Mouse (Mus musculus): ENCODE data around the gene Nav2.

Gene Nav2

DNA sequence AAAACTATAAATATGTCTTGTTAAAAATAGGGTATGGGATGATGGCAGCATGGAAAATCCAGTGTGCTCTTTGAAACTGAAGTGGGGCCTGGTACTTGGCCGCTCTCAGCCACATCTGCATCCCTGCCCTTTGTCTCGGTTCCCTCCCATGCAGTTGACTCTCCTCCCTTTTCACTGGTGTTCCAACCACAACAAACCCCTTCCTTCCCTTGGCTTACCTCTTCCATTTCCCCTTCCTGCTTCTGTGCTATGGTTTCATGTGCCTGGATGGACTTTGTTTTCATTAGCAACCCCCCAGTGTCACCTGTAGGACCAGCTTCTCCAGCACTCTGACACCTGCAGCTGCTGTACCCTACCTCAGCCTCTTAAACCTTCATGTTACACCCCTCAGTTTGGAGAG is 578.8 kb downstream of the Nav2 start:
- DNase-seq (ENCODE audit: low spot score) = no peak

DNA sequence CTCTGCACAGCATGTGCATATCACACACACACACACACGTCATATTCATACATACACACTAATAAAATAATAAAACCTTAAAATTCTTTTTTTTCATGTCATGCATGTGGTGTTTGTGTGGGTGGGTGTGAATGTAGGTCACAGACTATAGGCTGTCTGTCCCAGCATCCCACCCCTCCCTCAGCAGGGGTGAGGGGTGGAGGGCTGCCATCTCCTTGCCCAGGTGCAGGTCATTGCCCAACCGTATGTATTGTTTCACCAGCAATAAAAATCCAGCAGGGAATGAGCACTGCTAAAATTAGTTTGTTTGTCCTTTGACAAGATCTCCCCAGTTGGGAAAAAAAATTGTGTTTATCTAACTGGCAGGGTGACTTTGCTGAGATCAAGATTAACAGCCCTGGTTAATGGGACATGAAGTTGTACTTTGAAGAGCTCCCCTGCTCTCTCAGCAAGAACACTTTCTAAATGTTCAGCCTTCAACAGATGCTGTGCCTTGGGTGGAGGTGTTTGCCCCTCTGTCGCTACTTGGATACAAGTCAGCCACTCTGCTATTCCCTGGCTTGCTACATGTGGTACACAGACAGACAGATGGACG is 580.1 kb downstream of the Nav2 start:
- DNase-seq (ENCODE audit: low spot score) = no peak

GRCm38 (mm10) chr7:49490814-49491213 is 582.3 kb downstream of the Nav2 start:
- DNase-seq (ENCODE audit: low spot score) = no peak

DNA sequence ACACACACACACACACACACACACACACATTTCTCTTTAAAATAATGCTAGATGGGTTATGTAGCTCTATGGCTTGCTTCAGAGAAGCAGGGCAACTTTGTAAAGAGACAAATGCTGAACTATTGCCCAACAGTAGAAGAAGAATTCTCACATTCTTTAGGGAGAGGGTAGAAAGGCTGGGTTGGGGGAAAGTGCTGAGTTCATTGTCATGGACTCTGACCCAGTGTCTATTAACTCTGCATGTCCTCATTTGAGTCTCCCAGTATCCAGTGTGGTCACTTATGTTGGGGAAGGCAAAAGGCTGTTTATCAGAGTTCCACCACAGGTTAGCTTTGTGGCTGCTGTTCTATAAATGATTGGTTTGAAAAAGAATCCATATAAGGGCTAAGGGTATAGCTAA is 584.1 kb downstream of the Nav2 start:
- no peak for DNase-seq (ENCODE audit: low spot score)

GRCm38 (mm10) chr7:49493210-49493609 is 584.7 kb downstream of the Nav2 start:
- DNase-seq (ENCODE audit: low spot score) = peak; percentile 18

DNA sequence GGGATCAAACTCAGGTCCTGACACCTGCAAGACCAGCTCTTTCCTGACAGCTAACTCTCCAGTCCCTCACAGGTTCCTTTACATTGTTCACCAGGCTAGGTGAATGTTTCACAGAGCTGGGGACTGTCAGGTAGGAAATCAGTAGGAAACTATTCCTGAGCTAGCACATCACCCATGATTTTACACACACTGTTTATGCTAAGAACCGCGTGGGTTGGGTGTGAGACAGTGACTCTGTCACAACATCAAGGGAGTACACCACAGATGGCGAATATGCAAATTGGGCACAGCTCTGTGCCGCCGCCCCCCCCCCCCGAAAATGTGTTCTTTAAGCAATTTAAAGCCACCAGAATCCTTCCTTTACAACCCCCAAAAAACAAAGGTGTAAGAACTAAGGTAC is 586.1 kb downstream of the Nav2 start:
- no peak for DNase-seq (ENCODE audit: low spot score)

DNA sequence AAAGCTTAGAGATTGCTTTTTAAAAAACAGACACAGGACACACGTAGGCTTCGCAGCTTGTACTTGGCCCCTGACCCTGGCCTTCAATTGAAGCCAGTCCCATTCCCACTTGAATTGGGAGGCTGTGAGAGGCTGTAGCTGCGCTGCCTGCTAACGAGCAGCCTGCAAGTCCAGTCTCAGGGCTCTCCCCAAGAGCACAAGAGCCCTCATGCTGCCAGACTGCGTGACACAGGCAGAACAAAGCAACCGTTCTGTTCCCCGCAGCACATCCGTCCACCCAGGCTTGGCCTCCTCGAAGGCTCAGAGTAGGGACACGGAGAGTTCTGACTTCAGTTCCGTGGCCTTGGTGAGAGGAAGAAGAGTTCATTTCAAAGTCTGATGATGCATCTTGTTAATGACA is 587.6 kb downstream of the Nav2 start:
- DNase-seq (ENCODE audit: low spot score) = no peak

DNA sequence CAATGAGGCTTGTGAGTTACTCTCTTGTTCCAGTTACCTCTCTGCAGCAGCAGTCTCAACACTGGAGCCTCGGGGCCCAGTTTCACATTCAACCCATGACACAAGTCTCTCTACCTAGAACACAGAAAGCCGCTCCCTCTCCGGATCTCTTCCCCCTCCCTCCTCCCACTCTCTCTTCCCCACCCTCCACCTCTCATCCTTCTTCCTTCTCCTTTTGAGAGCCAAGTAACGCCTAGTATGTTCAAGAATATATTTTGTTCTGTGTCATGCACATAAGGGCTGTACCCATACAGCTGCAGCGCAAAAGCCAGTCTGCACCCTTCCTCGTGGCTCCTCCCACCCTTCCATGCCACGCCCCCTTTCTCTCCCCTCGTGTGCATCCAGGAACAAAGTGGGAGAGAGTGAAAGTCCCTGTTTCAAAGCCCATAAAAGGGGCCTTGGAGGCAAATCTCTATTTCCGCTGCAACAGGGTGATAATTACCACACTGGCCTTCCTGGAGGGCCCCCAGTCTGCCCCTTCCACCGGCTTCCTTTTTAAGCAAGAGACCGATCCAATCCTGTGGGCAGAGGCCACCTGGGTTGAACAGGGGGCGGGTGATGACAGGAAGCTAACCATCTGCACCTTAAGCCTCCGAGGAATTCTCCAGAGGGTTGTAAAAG is 588.4 kb downstream of the Nav2 start:
- DNase-seq (ENCODE audit: low spot score) = no peak

- DNase-seq (ENCODE audit: low spot score) = no peak
Measured at GRCm38 (mm10) chr7:49497426-49497892, 588.9 kb downstream of the Nav2 start.

- no peak for DNase-seq (ENCODE audit: low spot score)
Measured at GRCm38 (mm10) chr7:49499598-49499997, 591.1 kb downstream of the Nav2 start.

- DNase-seq (ENCODE audit: low spot score) = no peak
Measured at GRCm38 (mm10) chr7:49500916-49501315, 592.4 kb downstream of the Nav2 start.

DNA sequence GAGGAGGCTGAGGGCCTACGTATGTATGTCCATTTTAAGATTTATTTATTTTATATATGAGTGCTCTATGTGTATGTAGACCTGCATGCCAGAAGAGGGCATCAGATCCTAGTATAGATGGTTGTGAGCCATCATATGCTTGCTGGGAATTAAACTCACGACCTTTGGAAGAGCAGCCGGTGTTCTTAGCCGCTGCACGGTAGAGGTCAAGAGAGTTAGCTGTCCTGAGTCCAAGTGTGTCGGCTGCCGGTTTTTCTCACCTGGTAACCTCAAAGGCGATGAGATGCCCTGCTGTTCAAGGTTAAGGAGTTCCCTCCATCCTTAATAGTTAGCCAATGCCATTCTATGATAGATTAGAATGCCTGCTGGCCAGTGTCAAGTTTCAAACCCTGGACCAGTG is 594.9 kb downstream of the Nav2 start:
- DNase-seq (ENCODE audit: low spot score) = no peak

DNA sequence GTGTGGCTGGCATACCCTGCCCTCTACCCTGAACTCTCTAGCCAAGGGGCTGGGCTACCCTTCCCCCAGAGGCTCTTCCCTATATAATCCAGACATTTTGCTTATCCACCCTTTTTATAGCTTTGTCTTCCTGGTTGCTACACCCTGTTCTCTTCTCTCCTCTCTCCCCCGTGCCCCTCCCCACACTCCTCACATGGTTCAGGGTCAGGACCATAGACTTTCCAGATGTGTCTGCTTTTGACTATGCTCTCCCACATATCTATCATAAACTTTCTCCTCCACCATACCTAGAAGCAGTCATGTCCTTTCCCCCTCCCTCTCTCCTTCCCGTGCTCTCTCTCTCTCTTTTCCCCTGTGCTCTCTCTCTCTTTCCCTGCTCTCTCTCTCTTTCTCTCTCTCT is 595.4 kb downstream of the Nav2 start:
- no peak for DNase-seq (ENCODE audit: low spot score)

GRCm38 (mm10) chr7:49504297-49504696 is 595.8 kb downstream of the Nav2 start:
- DNase-seq (ENCODE audit: low spot score) = no peak

GRCm38 (mm10) chr7:49505024-49505423 is 596.5 kb downstream of the Nav2 start:
- no peak for DNase-seq (ENCODE audit: low spot score)

DNA sequence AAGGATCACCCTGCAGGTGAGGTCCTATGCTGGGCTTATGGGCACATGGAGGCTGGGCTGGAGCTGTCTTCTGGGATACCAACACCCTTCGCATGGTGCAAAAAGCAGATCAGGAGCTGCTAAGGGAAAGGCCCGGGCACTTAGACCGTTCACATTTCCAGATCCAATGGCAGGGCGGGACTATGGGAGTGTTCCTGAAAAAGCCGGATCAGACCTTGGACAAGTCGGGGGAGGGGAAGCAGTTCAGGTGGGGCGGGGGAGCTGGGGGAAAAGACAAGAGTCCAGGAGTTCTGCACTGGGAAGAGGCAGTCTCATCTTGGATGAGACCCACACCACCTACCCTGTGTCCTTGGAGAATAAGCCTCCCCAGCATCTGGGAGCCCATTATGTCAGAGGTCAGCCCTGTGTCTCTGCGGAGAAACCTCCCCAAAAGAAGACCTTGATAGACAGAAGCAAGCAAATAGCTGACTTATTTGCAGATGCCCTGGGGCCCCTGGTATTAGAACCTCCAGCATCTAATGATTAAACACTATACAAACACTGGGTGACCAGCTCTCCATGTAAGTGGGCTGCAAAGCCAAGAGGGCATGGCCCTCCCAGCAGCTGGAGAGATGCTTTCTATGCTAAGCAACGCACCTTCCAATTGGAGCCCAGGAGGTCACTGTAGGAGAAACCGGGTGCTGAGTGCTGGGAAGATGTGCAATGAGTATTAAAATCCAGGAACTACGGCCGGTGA is 597.7 kb downstream of the Nav2 start:
- DNase-seq (ENCODE audit: low spot score) = no peak

DNA sequence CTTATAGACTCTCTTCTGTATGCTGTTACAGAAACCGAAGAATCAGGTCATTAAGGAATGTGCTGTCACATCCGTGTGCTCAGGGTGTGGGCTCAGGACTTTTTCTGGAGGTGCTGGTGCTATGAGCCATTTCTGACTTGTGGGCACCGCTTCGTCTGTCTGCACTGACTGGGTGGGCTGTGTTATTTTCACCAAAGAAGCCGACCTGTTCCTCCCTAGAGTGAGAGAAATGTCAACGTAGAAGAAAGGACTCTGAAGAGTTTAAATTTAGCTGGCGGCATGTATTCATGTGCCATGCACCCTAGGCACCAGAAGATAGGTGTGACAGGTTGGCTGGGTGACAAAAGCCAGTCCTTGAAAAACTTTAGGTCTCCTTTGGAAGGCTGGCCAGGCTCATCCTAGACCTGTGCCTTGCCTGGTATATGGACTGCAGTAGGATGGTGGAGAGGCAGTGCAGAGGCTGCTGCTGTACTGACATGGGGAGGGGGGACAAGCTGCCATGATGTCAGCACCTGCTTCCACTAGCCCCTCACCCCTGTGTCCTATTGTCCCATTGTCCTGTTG is 599.5 kb downstream of the Nav2 start:
- DNase-seq (ENCODE audit: low spot score) = no peak

- no peak for DNase-seq (ENCODE audit: low spot score)
Measured at GRCm38 (mm10) chr7:49511820-49512453, 603.4 kb downstream of the Nav2 start.

GRCm38 (mm10) chr7:49513763-49514437 is 605.4 kb downstream of the Nav2 start:
- DNase-seq (ENCODE audit: low spot score) = no peak

DNA sequence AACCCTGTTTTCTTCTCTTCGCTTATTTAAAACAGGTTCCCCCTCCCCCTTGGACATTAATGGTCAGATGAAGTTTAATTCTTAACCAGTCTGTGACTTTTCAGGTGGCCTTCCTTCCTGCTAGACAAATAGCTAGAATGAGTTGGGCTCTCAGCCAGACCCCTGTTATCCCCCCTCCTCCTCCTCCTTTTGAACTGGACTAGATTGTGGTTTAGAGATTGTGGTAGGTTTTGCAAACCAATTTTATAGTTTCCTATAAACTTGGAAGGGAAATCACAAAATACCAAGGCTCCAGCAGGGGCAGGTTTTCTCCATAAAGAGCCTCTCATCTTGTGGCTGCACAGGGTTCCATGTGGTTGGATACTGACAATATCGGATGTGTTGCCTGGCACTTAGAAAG is 606.5 kb downstream of the Nav2 start:
- DNase-seq (ENCODE audit: low spot score) = no peak

GRCm38 (mm10) chr7:49520504-49520903 is 612.0 kb downstream of the Nav2 start:
- DNase-seq (ENCODE audit: low spot score) = no peak

GRCm38 (mm10) chr7:49521349-49521748 is 612.8 kb downstream of the Nav2 start:
- no peak for DNase-seq (ENCODE audit: low spot score)

All from lung, postnatal 25 days (tissue).